Mouse (Mus musculus) forebrain, embryonic 11.5 days (tissue): ENCODE measurements at regions not wholly inside any gene's neighbourhood (a gene's known extent, or its start where the extent isn't known, plus 50 kb on each side); places are given as distances from the start of the nearest gene placed in this dataset.

ENCODE experiments used
- ATAC-seq: fragments of 200-750 bp; cut with Nextera tagmentation; replicated peaks from 2 replicates; pipeline ENCODE4 v1.8.0; 2017; ENCODE audit warnings: moderate TSS enrichment; ENCODE audit not compliant: low FRiP score
- DNase-seq: peaks from one replicate; pipeline ENCODE4 v3.0.0-alpha.2; 2017; ENCODE audit warnings: low spot score
- H3K27ac ChIP-seq: fragments of 300-500 bp; sonication (generic); 2 replicates; pipeline ENCODE4 v1.5.1; 2014; ENCODE audit warnings: low read depth, low read length
- H3K27me3 ChIP-seq: fragments of 300-500 bp; sonication (generic); 2 replicates; pipeline ENCODE4 v1.6.1; 2014; ENCODE audit warnings: mild to moderate bottlenecking, low read length, mixed read lengths; ENCODE audit not compliant: control insufficient read depth, insufficient read depth
- H3K36me3 ChIP-seq: fragments of 300-500 bp; sonication (generic); 2 replicates; pipeline ENCODE4 v1.6.1; 2014; ENCODE audit warnings: mild to moderate bottlenecking, low read length, moderate library complexity, mixed read lengths; ENCODE audit not compliant: control insufficient read depth, insufficient read depth
- H3K4me1 ChIP-seq: fragments of 300-500 bp; sonication (generic); replicated peaks from 2 replicates; pipeline ENCODE4 v1.6.1; 2014; ENCODE audit warnings: low read length, mixed read lengths; ENCODE audit not compliant: control insufficient read depth, insufficient read depth
- H3K4me2 ChIP-seq: fragments of 300-500 bp; sonication (generic); 2 replicates; pipeline ENCODE4 v1.6.1; 2014; ENCODE audit warnings: low read depth, mild to moderate bottlenecking, low read length, moderate library complexity, mixed read lengths; ENCODE audit not compliant: severe bottlenecking
- H3K4me3 ChIP-seq: fragments of 300-500 bp; sonication (generic); 2 replicates; pipeline ENCODE4 v1.5.1; 2014; ENCODE audit warnings: low read depth, low read length
- H3K9ac ChIP-seq: fragments of 300-500 bp; sonication (generic); 2 replicates; pipeline ENCODE4 v1.6.1; 2014; ENCODE audit warnings: low read length
- H3K9me3 ChIP-seq: fragments of 300-500 bp; sonication (generic); 2 replicates; pipeline ENCODE4 v1.6.1; 2016; ENCODE audit warnings: low read length, mixed read lengths; ENCODE audit not compliant: control insufficient read depth
- WGBS: fragments of 180-500 bp; shearing (Covaris S2); extraction: QIAGEN DNeasy Blood & Tissue Kit; methylation state at CpG from one replicate; pipeline ENCODE4 v1.1.7; 2014; 5-methylcytosine and 5-hydroxymethylcytosine counted together

DNA sequence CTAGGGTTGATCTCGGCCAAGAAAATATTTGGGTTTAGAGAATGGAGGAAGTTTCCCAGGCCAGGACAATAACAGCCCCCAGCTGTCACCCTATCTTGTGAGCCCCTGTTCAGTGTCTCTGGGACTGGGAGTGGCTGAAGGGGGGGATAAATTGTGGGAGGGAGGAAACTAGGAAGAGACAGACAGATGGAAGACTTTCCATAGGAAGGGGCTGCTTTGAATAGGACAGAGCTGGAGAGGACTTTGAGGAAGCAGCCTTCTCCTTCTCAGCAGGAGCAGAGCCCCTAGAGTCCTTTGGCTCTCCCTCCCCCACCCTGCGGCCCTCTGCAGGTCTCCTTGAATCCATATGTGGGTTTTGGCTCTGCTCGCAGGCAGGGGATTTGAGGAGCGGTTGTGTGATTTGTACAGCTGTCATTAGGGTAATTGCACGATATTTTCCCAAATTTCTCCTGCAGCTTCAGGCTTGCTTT, 91.6 kb downstream of the H2al1j start:
- Histone ChIP-seq H3K27me3 (peaks cover 3% of the 10 kb centered on the region; the same call in 1 of the 2 replicates), H3K4me3 (no peak overlapping the region), H3K4me2 (no peak overlapping the region), H3K9me3 (no peaks in the 10 kb centered on the region), H3K4me1 (0 out of 2 replicates have a peak, but pooled peaks cover 2% of the 10 kb centered on the region), H3K9ac (no peak overlapping the region), H3K36me3 (no peaks in the 10 kb centered on the region), H3K27ac (no peak overlapping the region)
- DNase-seq (no peak), ATAC-seq (no peak)
- WGBS = 43% methylated on average over 5 of the region's 5 CpGs

GRCm38 (mm10) chrX:11432403-11433004, 104.9 kb downstream of the H2al1j start:
- Histone ChIP-seq H3K9me3 (no peaks in the 10 kb centered on the region), H3K4me3 (no peak overlapping the region), H3K9ac (no peak overlapping the region), H3K27ac (no peak overlapping the region), H3K27me3 (peaks cover 2% of the 10 kb centered on the region; the same call in 1 of the 2 replicates), H3K4me1 (0 out of 2 replicates have a peak, but pooled peaks cover 2% of the 10 kb centered on the region), H3K4me2 (no peak overlapping the region), H3K36me3 (no peaks in the 10 kb centered on the region)
- WGBS = 59% methylated on average over 12 of the region's 12 CpGs
- no peak for DNase-seq
- ATAC-seq = no peak

GRCm38 (mm10) chrX:11435338-11435737, 107.7 kb downstream of the H2al1j start:
- Histone ChIP-seq H3K9me3 (no peaks in the 10 kb centered on the region), H3K9ac (no peak overlapping the region), H3K4me2 (no peak overlapping the region), H3K36me3 (no peaks in the 10 kb centered on the region), H3K4me3 (no peak overlapping the region), H3K27me3 (peaks cover 2% of the 10 kb centered on the region; the same call in 1 of the 2 replicates), H3K4me1 (0 out of 2 replicates have a peak, but pooled peaks cover 2% of the 10 kb centered on the region), H3K27ac (no peak overlapping the region)
- DNase-seq = no peak
- ATAC-seq = no peak
- 50% methylated on average over 6 of the region's 6 CpGs for WGBS

GRCm38 (mm10) chrX:11437151-11437944, 109.7 kb downstream of the H2al1j start:
- Histone ChIP-seq H3K4me1 (0 out of 2 replicates have a peak, but pooled peaks cover 2% of the 10 kb centered on the region), H3K9ac (no peak overlapping the region), H3K36me3 (no peaks in the 10 kb centered on the region), H3K9me3 (no peaks in the 10 kb centered on the region), H3K4me3 (no peak overlapping the region), H3K4me2 (no peak overlapping the region), H3K27me3 (peaks cover 2% of the 10 kb centered on the region; the same call in 1 of the 2 replicates), H3K27ac (no peak overlapping the region)
- WGBS = 69% methylated on average over 12 of the region's 12 CpGs
- DNase-seq (no peak), ATAC-seq (no peak)

- DNase-seq = no peak
- no peaks in the 10 kb centered on the region; the same call in none of the 2 replicates for H3K27me3 ChIP-seq
- H3K27ac ChIP-seq = no peak overlapping the region
- H3K4me2 ChIP-seq = no peak overlapping the region
- no peak overlapping the region for H3K4me3 ChIP-seq
- no peaks in the 10 kb centered on the region for H3K4me1 ChIP-seq
- no peak overlapping the region for H3K9ac ChIP-seq
- WGBS = 65% methylated on average over 7 of the region's 7 CpGs
- no peaks in the 10 kb centered on the region for H3K9me3 ChIP-seq
- no peaks in the 10 kb centered on the region for H3K36me3 ChIP-seq
- ATAC-seq = no peak
Measured at GRCm38 (mm10) chrX:11443543-11443942, 115.9 kb downstream of the H2al1j start.

DNA sequence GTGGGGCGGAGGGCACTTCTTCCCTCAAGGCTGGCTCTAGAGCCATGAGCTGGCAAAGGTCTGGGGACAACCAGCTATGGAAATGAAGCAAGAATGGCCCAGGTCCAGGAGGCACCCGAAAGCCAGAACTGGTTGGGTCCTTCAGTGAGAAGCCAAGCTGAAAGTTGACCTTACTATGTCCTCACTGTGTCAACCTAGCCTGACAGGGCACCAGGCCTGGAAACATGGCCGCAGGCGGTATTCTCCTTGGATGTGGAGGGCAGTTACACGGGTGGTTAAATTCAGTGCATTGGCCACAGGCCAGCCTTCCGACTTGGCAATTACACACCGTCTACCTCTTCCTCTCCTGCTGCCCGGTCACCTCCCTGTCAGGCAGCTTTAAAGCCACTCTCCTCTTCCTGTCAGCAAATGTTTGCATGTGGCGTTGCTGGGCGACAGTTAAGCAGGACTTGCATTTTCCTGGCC, 116.7 kb downstream of the H2al1j start:
- Histone ChIP-seq H3K9me3 (no peaks in the 10 kb centered on the region), H3K9ac (no peak overlapping the region), H3K36me3 (no peaks in the 10 kb centered on the region), H3K4me2 (no peak overlapping the region), H3K27me3 (no peaks in the 10 kb centered on the region; the same call in none of the 2 replicates), H3K4me3 (no peak overlapping the region), H3K27ac (no peak overlapping the region), H3K4me1 (no peaks in the 10 kb centered on the region)
- WGBS = 74% methylated on average over 10 of the region's 10 CpGs
- no peak for DNase-seq
- ATAC-seq = no peak

DNA sequence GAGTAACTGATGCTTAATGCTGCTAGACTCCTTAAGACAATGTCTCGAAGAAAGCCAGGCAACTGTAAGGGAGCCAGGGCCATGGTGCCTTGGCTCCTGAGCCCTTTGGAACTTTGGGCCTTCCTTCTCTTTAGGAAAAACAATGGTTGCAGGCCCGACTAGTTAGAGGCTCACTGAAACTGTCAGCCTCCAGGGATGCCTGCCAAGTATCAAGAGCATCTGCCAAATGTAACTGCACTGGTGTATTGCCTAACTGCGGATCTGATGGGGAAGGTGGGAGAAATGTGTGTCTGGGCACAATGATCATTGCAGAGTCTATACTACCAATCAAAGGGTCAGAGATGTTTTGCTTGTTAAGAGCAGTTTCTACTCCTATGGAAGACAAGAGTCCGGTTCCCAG, 121.1 kb downstream of the H2al1j start:
- Histone ChIP-seq H3K4me1 (no peaks in the 10 kb centered on the region), H3K4me2 (no peak overlapping the region), H3K36me3 (no peaks in the 10 kb centered on the region), H3K27ac (no peak overlapping the region), H3K4me3 (no peak overlapping the region), H3K27me3 (no peaks in the 10 kb centered on the region; the same call in 1 of the 2 replicates), H3K9me3 (no peaks in the 10 kb centered on the region), H3K9ac (no peak overlapping the region)
- ATAC-seq (no peak), DNase-seq (no peak)
- 86% methylated on average over 4 of the region's 4 CpGs for WGBS

DNA sequence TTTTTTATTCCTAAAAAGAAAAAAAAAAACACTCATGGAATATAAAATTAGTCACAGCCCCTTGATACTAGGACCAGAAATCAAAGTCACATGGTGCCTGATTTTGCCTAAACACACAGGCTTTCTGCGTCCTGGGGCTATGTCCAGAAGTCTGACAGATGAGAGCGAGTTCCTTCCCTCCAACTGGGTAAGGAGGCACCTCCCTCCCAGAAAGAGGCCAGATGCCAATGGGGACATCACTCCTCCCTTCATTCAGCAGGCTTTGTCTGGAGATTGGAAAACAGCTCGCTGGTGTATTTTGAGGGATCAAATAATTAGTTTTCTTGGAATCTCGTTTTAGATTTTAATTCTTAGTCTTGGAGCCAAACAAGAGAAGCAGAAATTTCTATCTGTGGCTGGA, 130.9 kb downstream of the H2al1j start:
- DNase-seq (no peak), ATAC-seq (no peak)
- WGBS = 50% methylated on average over 4 of the region's 4 CpGs
- Histone ChIP-seq H3K4me2 (no peak overlapping the region), H3K27ac (no peak overlapping the region), H3K4me1 (no peaks in the 10 kb centered on the region), H3K4me3 (no peak overlapping the region), H3K9me3 (no peaks in the 10 kb centered on the region), H3K36me3 (no peaks in the 10 kb centered on the region), H3K27me3 (no peaks in the 10 kb centered on the region; the same call in 1 of the 2 replicates), H3K9ac (no peak overlapping the region)
